Mouse (Mus musculus): ENCODE measurements around the gene Ift88. TPM values are rescaled to one million over a fixed set of nuclear protein-coding genes. Genes with fewer than 3 reads are reported as not detected.
A peak's percentile ranks its signal among the peaks of the same experiment; 100 is the strongest.

The Ift88 gene
- polyA plus RNA-seq, 1 experiment from 2014 or later, result 22.3 TPM

- H3K4me1 ChIP-seq (replicated peaks), result peaks cover 48% of the 10 kb centered on the region
- H3K4me2 ChIP-seq (replicated peaks), result no peak overlapping the region
- 72% methylated on average over 6 of the region's 6 CpGs for WGBS
- ATAC-seq, result no peak
- H3K9me3 ChIP-seq, result no peaks in the 10 kb centered on the region
- no peaks in the 10 kb centered on the region for H3K36me3 ChIP-seq
- H3K9ac ChIP-seq (replicated peaks), result no peak overlapping the region
- no peak overlapping the region for H3K27ac ChIP-seq
- no peak overlapping the region for H3K4me3 ChIP-seq (replicated peaks)
- peaks cover 15% of the 10 kb centered on the region; the same call in 1 of the 2 replicates for H3K27me3 ChIP-seq
Observed at GRCm38 (mm10) chr14:57535646-57536045, 111.8 kb downstream of the Ift88 start.

- H3K4me2 ChIP-seq (replicated peaks), result 0 out of 2 replicates have a peak overlapping the region, but pooled peaks have one; percentile 26
- H3K4me3 ChIP-seq (replicated peaks), result no peak overlapping the region
- H3K27me3 ChIP-seq, result peaks cover 16% of the 10 kb centered on the region; the same call in 1 of the 2 replicates
- H3K27ac ChIP-seq, result no peak overlapping the region
- no peak overlapping the region for H3K9ac ChIP-seq (replicated peaks)
- H3K4me1 ChIP-seq (replicated peaks), result peaks cover 48% of the 10 kb centered on the region
- no peak for ATAC-seq
- 26% methylated on average over 9 of the region's 9 CpGs for WGBS
- no peaks in the 10 kb centered on the region for H3K36me3 ChIP-seq
- H3K9me3 ChIP-seq, result no peaks in the 10 kb centered on the region
Observed at GRCm38 (mm10) chr14:57536820-57537219, 113.0 kb downstream of the Ift88 start.

- H3K4me1 ChIP-seq (replicated peaks), result peaks cover 52% of the 10 kb centered on the region
- WGBS, result 4% methylated on average over 16 of the region's 16 CpGs
- peaks cover 20% of the 10 kb centered on the region; the same call in 1 of the 2 replicates for H3K27me3 ChIP-seq
- H3K9ac ChIP-seq (replicated peaks), result 0 out of 2 replicates have a peak overlapping the region, but pooled peaks have one; percentile 6
- peak; percentile 49 for ATAC-seq
- peaks cover 3% of the 10 kb centered on the region; the same call in 1 of the 2 replicates for H3K36me3 ChIP-seq
- H3K27ac ChIP-seq, result no peak overlapping the region; the same call in 1 of the 2 replicates
- H3K4me2 ChIP-seq (replicated peaks), result peak overlapping the region; percentile 26; the same call in 1 of the 2 replicates
- no peak overlapping the region for H3K4me3 ChIP-seq (replicated peaks)
- H3K9me3 ChIP-seq, result no peaks in the 10 kb centered on the region
Observed at GRCm38 (mm10) chr14:57537261-57538015, 113.6 kb downstream of the Ift88 start.

- ATAC-seq, result no peak
- peaks cover 27% of the 10 kb centered on the region for H3K4me1 ChIP-seq (replicated peaks)
- H3K27ac ChIP-seq, result no peak overlapping the region
- no peaks in the 10 kb centered on the region for H3K9me3 ChIP-seq
- no peak overlapping the region for H3K4me3 ChIP-seq (replicated peaks)
- peaks cover 12% of the 10 kb centered on the region; the same call in 1 of the 2 replicates for H3K27me3 ChIP-seq
- WGBS, result 90% methylated on average over 11 of the region's 11 CpGs
- no peak overlapping the region for H3K4me2 ChIP-seq (replicated peaks)
- H3K9ac ChIP-seq (replicated peaks), result no peak overlapping the region
- H3K36me3 ChIP-seq, result peaks cover 9% of the 10 kb centered on the region; the same call in 1 of the 2 replicates
Observed at GRCm38 (mm10) chr14:57540683-57541082, 116.8 kb downstream of the Ift88 start.

- Histone ChIP-seq H3K27ac (no peak overlapping the region), H3K4me1 (replicated peaks) (peaks cover 15% of the 10 kb centered on the region), H3K9ac (replicated peaks) (0 out of 2 replicates have a peak overlapping the region, but pooled peaks have one; percentile 28), H3K9me3 (no peaks in the 10 kb centered on the region), H3K4me3 (replicated peaks) (no peak overlapping the region; the same call in 1 of the 2 replicates), H3K27me3 (peaks cover 12% of the 10 kb centered on the region; the same call in 1 of the 2 replicates), H3K36me3 (peaks cover 9% of the 10 kb centered on the region; the same call in 1 of the 2 replicates), H3K4me2 (replicated peaks) (peak overlapping the region; percentile 38)
- no peak for ATAC-seq
- WGBS, result 52% methylated on average over 34 of the region's 34 CpGs
Observed at GRCm38 (mm10) chr14:57542231-57542630, 118.4 kb downstream of the Ift88 start.

GRCm38 (mm10) chr14:57543420-57544039 is 119.7 kb downstream of the Ift88 start:
- no peak overlapping the region for H3K4me3 ChIP-seq (replicated peaks)
- WGBS, result 94% methylated on average over 13 of the region's 13 CpGs
- no peak overlapping the region for H3K27ac ChIP-seq
- H3K27me3 ChIP-seq, result peaks cover 10% of the 10 kb centered on the region; the same call in 1 of the 2 replicates
- peaks cover 4% of the 10 kb centered on the region; the same call in 1 of the 2 replicates for H3K4me1 ChIP-seq (replicated peaks)
- ATAC-seq, result no peak
- H3K4me2 ChIP-seq (replicated peaks), result no peak overlapping the region
- H3K9me3 ChIP-seq, result no peaks in the 10 kb centered on the region
- H3K36me3 ChIP-seq, result peaks cover 10% of the 10 kb centered on the region; the same call in 1 of the 2 replicates
- H3K9ac ChIP-seq (replicated peaks), result no peak overlapping the region

- ATAC-seq, result 0 out of 2 replicates have a peak, but pooled peaks have one; percentile 30
- peaks cover 29% of the 10 kb centered on the region for H3K36me3 ChIP-seq
- H3K4me2 ChIP-seq (replicated peaks), result no peak overlapping the region
- H3K27me3 ChIP-seq, result peaks cover 8% of the 10 kb centered on the region; the same call in 1 of the 2 replicates
- H3K9me3 ChIP-seq, result no peaks in the 10 kb centered on the region
- no peak overlapping the region for H3K4me3 ChIP-seq (replicated peaks)
- H3K27ac ChIP-seq, result no peak overlapping the region
- no peak overlapping the region for H3K9ac ChIP-seq (replicated peaks)
- WGBS, result 91% methylated on average over 17 of the region's 17 CpGs
- H3K4me1 ChIP-seq (replicated peaks), result peaks cover 4% of the 10 kb centered on the region; the same call in 1 of the 2 replicates
Observed at GRCm38 (mm10) chr14:57545526-57545925, 121.7 kb downstream of the Ift88 start.

- ATAC-seq, result no peak
- H3K36me3 ChIP-seq, result peaks cover 29% of the 10 kb centered on the region
Observed at GRCm38 (mm10) chr14:57546131-57546530, 122.3 kb downstream of the Ift88 start.

GRCm38 (mm10) chr14:57546557-57547021 is 122.7 kb downstream of the Ift88 start:
- 35% methylated on average over 13 of the region's 13 CpGs for WGBS
- no peak overlapping the region for H3K27ac ChIP-seq
- no peak overlapping the region for H3K9ac ChIP-seq (replicated peaks)
- H3K9me3 ChIP-seq, result no peaks in the 10 kb centered on the region
- H3K4me3 ChIP-seq (replicated peaks), result no peak overlapping the region
- H3K4me2 ChIP-seq (replicated peaks), result no peak overlapping the region
- H3K4me1 ChIP-seq (replicated peaks), result peaks cover 4% of the 10 kb centered on the region; the same call in 1 of the 2 replicates
- peaks cover 8% of the 10 kb centered on the region; the same call in 1 of the 2 replicates for H3K27me3 ChIP-seq
- H3K36me3 ChIP-seq, result peaks cover 29% of the 10 kb centered on the region
- no peak for ATAC-seq

More at GRCm38 (mm10) chr14:57546131-57546530, 122.3 kb downstream of the Ift88 start:
- Histone ChIP-seq H3K4me1 (replicated peaks) (peaks cover 4% of the 10 kb centered on the region; the same call in 1 of the 2 replicates), H3K4me2 (replicated peaks) (no peak overlapping the region), H3K4me3 (replicated peaks) (no peak overlapping the region), H3K27me3 (peaks cover 8% of the 10 kb centered on the region; the same call in 1 of the 2 replicates), H3K27ac (no peak overlapping the region), H3K9ac (replicated peaks) (no peak overlapping the region), H3K9me3 (no peaks in the 10 kb centered on the region)
- WGBS, result 91% methylated on average over 8 of the region's 8 CpGs

GRCm38 (mm10) chr14:57547062-57547461 is 123.2 kb downstream of the Ift88 start:
- WGBS, result 88% methylated on average over 5 of the region's 5 CpGs
- ATAC-seq, result no peak
- no peak overlapping the region for H3K4me3 ChIP-seq (replicated peaks)
- H3K27me3 ChIP-seq, result peaks cover 5% of the 10 kb centered on the region; the same call in 1 of the 2 replicates
- peaks cover 29% of the 10 kb centered on the region for H3K36me3 ChIP-seq
- H3K9ac ChIP-seq (replicated peaks), result no peak overlapping the region
- H3K4me1 ChIP-seq (replicated peaks), result peaks cover 4% of the 10 kb centered on the region; the same call in 1 of the 2 replicates
- no peak overlapping the region for H3K4me2 ChIP-seq (replicated peaks)
- no peak overlapping the region for H3K27ac ChIP-seq
- no peaks in the 10 kb centered on the region for H3K9me3 ChIP-seq

GRCm38 (mm10) chr14:57552945-57553344 is 129.1 kb downstream of the Ift88 start:
- ATAC-seq, result no peak
- no peaks in the 10 kb centered on the region for H3K4me1 ChIP-seq (replicated peaks)
- H3K27me3 ChIP-seq, result no peaks in the 10 kb centered on the region

More at GRCm38 (mm10) chr14:57552945-57553344, 129.1 kb downstream of the Ift88 start:
- Histone ChIP-seq H3K27ac (no peak overlapping the region), H3K4me3 (replicated peaks) (no peak overlapping the region), H3K9me3 (no peaks in the 10 kb centered on the region), H3K36me3 (peaks cover 24% of the 10 kb centered on the region), H3K4me2 (replicated peaks) (no peak overlapping the region), H3K9ac (replicated peaks) (no peak overlapping the region)
